Mouse (Mus musculus) kidney, postnatal 36 days (tissue): ENCODE data around the gene Smim22.

Experiments
- DNase-seq, 2 experiments: peaks; one replicate each; pipeline ENCODE4 v3.0.0; 2021 to 2022; ENCODE audit warnings: mixed read lengths in 2 of 2

Gene Smim22

DNA sequence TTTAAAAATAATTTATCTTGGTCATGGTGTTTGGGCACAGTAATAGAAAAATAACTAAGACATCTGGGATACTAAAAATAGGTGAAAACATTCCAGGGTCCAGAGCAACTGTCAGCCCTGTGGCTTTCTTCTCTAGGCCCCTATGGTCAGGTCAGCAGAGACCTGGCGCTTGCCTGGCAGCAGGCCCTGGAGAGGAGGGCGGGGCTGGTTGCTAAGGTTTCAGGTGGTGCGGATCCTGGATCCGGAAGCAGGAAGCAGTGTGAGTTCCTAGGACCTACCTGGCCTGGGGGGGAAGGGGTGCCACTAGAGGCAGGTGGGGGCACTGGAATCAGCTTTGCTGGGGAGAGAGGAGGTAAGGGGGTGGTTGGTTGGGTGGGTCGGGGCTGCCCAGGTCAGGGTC lies at the start of gene Smim22:
Gene Smim22, plus strand, starts transcription at position 222 of the 400 bp plus-strand sequence.
- DNase-seq: peak; percentile 90 to 92

DNA sequence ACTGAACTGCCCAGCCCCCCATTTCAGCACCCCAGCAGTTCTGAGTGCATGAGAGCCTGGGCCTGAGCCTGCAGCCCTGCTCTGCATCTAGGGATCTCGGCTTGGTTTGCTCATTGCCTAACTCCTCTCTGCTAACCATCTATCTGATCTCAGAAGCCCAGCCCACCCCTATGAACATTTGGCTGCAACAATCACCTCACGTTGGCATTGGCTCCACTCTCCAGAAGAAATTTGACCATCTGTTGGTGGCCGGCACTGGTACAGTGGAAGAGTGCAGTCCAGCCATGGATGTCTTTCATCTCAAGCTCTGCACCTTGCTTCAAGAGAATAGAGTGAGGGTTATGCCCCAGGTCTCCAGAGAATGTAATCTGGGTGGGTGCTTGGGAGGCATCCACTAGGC lies 49.6 kb upstream of the Smim22 start:
- no peak for DNase-seq

DNA sequence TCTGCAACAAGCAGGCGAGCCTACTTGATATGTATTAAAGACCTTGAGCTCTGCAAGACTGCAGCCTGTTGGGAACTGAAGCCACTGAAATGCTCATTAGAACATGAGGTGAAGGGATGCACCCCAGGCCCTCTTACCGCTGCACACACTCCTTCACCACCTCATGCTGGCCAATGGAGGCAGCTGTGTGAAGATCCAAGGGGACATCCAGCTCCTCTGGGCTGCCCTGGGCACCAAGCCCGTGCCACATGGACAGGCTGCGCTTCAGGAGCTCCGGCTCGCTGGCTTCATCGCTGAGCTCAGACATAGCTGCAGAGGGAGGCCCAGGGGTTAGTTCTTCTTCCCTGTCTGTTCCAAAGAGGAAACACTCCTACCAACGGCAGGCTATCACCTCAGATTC lies 46.8 kb upstream of the Smim22 start:
- DNase-seq: no peak

DNA sequence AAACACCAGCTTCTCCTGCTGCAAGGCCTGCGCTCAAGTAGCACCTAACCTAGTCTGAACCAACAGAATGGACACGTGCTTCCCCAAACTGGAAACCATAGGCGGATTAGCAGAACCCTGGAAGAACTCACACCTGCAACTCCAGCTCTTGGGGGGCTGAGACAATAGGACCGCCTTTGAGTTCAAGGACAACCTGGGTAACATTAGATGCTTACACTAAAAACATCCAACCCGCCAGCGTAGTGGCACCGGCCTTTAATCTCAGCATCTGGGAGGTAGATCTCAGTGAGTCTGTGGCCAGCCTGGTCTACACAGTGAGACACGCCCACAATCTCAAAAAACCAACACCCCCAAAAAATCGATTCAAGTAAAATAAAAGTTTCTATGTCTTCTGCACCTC lies 43.7 kb upstream of the Smim22 start:
- DNase-seq: no peak

DNA sequence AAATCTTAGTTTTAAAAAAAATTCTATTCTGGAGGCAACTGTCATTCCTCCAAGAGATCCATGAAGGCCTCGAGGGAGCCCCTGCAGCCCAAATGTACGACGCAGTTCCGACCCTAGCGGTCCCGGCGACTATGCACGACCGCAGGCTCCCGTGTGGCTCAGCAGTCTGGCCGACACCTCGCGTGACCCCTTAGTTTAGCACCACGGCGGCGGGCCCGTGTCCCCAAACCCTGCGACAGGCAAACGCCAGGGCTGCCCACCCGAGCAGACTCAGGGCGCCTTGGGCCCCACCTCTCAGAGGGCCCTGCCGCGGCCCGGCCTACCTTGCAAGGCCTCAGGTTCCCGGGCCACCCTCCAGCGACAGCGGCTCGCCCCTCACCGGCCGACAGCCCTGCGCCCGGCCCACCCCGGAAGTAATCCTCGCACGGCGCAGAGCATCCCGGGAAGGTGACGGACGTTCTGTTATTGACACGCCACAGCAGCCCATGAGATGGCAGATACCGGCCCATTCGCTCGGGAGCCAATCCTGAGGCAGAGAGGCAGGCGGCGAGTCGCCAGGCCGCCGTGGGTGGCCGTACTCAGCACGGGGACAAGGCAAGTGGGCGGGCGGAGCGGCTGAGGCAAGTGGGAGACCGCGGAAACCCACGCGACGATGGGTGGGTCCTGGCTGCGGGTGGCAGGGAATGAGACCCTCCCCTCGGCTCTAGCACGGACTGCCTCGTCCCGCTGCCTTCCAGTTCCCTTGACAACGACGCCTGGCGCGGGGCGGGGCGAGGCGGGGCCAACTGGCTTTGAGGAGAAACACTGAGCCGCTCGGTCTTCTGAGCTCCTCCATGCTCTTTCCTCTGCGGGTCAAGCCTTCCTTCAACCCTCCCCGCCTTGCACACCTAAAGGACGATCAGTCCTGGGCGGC lies 43.0 kb upstream of the Smim22 start, which contains the start of gene Anks3:
Gene Anks3, minus strand, starts transcription at position 409 of the 913 bp plus-strand sequence.
- DNase-seq: peak; percentile 99

DNA sequence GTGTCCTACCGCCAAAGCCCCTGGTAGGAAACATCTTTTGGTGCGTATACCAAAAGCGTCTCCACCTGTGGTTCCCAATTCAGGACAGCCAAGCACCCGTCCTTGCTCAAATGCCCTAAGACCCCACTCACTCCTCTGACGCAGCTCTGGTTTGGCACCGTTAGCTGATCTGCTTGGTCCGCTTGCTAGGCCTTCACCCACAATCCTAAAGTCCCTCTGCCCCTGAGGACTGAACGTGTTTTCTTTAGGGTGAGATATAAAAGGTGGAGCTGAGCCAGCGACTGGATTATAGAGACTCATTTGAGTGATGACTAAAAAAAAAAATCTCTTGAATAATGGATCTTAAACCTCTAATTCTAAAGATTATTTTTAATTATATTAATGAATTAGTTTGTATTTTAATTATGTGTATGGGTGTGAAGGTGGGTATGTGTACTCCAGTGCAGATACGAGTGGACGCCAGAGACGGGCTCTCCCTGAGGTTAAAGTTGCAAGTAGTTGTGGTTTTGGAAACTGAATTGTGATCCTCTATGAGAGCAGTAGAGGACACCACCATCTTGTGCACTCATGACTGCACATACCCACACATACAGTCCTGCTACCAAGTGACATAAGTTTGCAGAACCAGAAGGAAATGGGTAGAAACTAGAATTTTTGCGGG lies 42.2 kb upstream of the Smim22 start:
- DNase-seq: no peak

DNA sequence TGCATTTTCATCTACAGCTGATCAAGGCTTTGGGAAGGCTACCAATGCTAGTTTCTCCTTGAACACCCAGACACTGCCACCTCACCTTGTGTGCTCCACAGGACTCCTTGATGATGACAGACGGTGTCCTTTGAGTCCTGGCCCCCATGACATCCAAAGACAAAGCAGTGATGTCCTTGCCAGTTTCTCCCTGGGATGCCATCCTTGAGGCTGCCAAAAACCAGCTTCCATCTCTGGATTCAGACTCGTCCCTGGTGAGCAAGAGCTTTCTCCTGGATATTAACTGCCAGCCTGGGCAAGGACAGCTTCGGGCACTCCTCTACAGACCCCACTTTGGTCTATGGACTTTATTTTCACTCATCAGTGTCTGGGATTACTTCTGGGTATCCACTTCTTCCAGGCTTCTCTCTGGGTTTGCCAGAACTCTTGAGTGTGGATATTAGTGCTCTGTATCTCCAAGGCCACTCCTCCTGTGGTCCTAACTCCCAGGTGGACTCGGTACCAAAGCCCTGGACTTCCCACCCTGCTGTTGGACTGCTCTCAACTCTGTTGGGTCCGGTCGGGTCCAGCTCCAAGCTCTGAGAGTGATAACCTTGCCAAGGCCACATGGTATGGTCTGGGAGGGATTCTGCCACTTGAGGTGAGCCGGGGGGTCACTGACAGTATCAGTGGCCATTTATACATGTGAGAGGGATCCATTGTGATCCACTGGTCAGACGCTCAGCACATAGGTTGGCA lies 41.5 kb upstream of the Smim22 start:
- DNase-seq: no peak

DNA sequence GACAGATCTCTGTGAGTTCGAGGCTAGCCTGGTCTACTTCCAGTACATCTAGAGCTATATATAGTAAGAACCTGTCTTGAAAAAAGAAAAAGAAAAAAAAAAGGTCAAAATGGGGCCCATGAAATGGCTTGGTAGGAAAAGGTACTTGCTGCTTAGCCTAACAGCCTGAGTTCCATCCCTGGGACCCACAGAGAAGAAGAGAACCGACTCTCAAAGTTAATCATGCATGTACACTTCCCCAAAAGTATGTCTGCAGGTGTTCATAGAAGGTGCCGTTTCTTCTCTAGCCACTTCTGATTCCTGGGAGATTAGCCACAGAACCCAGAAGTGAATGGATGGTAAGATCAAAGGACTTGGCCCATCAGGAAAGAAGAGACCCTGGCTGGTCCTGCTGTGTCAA lies 38.7 kb upstream of the Smim22 start:
- DNase-seq: no peak

DNA sequence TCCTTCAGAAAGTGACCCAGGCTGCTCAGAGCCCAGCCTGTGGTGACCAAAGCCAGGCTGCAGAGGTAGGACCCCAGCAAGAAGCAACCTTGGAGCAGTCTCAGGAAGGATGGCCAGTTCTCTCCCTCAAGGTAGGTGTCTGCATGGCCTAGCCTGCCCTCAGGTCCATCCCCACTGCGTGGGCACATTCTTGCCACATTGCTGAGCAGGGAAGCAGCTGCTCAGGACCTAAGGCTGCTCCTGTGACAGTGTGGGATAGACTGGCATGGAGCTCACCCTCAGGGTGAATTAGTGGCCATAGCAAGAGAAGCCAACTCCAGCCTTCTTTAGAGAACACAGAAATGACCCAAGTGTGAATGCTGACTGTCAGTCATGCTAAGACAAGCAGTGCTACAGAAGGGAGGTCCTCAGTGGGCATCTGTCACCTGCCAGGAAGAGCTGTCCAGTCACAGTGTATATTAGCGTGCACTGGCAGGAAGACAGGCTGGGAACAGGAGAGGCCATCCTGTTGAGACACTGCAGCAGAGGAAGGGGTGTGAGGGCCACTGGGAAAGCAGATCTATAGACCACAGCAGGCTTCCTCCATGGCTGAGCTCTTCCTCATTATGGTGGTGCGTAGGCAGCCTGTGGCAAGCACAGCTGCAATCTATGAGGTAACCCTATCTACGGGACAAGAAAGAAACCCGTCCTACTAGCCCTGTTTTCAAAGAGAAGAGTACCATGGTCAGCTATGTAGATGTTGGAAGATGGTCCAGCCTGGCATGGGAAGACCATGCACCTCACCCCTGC lies 37.8 kb upstream of the Smim22 start:
- no peak for DNase-seq

DNA sequence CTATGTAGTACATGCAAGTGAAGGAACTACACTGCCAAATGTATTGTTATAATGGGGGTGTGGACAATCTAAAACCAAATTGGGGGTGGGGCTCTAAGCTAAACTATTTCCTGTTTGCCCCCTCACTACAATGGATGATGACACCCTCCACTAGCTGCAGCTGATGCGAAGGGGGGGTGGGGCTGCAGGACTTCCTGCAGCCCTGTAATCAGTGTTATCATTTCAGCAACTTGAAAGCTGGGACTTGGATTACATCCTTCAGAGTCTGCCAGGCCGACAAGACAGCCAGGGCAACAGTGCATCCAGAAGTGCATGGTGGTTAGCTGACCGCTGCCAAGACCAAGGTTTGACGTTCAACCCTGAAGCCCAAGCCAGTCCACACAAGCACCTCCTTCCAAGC lies 35.5 kb upstream of the Smim22 start:
- DNase-seq: peak; percentile 26 to 36

DNA sequence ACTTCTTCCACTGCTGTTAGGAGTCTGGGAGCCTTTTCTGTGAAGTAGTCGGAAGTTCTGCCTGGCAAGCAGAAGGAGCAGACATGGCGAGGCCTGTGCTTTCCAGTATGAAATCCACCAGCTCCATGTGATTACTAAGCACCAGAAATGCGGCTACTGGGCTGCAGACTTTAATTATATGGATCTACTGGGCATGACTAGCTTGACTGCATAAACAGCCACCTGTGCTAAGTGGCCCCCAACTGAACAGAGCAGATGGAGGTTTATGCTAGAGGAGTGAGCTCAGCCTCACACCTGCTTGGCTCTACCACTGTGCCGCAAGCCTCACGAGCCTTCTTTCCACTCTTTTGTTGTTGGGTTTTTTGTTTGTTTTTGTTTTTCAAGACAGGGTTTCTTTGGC lies 32.6 kb upstream of the Smim22 start:
- DNase-seq: no peak

DNA sequence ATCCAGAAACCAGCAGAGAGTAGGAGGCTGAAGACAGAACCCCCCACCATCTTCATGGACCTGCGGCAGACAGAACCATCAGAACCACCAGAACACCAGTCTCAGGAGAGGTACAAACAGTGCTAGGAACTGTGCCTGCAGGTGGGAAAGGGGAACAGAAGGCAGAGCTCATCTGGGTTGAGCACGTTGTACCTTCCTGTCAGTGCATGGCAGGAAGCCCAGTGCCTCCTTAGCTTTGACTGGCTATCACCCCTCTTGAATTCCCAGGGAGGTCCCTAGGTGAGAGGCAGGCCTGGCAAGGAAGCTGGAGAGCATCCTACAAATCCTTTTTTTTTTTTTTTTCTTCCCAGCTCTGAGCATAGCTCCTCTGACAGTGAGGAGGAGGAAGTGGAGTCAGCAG lies 30.9 kb upstream of the Smim22 start:
- DNase-seq: no peak

DNA sequence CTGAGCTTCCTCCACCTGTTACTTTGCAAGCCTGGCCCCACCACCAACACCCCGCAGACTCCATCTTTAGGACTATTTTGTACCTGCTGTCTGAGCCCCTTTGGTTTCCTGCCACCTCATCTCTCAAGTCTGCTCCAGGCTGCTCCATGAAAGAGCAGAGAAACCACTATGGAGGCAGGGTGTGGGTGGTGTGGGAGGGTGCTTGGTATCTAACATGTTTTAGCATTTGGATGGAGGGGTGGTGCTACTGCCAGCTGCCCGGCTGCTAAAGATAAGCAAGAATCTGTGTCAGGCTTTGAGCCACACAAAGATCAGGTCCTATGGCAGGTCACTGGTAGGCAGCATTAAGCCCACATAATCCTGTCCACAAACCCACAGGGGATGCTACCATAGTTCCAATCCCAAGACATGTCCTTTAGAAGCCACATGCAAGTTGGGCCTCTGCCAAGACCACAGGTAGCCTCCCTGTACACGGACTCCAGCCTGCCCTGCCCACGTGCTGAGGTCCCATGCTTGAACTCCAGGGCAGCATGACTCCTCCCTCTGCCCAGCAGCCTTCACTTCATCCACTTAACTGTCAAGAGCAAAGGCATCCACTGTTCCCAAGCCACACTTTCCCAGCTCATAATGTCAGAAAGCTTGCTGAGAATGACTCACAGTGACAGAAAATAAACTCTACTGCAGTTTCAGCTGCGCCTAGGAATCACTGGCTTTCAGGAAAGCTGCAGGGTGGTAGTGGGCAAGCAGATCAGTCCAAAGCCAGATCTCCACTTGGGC lies 28.6 kb upstream of the Smim22 start:
- DNase-seq: peak; percentile 52 to 63

DNA sequence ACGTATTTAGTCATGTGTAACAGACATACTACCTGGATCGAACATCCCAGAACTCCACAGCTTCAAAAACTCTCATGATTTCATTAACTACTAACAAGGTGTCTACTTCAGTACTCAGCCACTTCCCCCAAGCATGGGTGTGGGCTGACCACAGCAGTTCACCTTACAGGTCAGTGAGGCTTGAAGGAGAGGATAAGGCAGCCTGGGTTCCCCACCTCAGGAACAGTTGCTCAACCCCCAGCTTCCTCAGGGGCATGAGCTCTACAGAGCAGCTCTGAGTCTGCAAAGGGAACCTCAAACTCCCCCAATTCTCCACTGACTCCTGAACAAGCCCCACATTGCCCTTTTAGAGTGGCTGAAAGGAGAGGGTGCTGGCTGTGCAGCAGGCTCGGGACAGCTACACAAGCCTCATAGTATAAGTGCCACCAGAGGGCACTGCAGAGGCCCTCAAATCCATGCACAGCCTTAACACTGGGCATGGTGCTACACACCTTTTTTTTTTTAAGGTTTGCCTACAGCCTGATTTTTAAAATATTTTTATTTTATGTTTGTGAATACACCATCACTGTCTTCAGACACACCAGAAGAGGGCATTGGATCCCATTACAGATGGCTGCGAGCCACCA lies 27.2 kb upstream of the Smim22 start:
- DNase-seq: peak; percentile 38 to 73

DNA sequence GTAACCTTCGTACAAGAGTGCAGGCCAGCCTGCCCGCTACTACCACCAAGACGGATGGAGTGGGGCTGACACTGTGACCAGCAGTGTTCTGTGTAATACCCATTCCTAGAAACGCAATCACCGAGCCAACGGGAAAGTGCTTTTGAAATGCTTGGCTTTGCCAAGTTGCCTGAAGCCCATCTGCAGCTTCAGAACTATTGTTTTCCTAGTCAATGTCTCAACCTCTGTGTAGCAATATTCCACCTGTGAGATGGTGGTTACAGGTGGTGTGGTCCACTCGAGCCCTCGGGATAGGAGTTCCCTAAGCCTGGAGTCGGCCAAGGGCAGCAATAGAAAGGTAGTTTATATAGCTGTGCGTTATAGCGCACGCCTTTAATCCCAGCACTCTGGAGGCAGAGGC lies 22.4 kb upstream of the Smim22 start:
- no peak for DNase-seq

DNA sequence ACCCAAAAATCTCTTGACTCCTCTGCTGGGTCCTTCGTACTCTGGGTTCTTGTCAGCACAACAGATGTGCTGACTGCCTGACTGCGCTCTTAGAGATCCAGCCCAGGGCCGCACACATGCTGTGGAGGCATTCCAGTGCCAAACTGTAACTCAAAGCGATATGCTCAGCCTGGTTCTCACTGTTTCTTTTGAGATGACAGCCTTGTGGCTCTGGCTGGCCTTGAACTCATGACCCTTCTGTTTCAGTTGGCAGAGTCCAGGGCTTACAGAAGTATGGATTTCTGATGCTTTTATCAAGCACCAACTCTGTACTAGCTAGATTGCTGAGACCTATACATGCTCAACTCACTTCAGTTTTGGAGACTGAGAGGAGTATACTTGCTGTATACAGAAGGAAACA lies 13.8 kb upstream of the Smim22 start:
- DNase-seq: no peak

DNA sequence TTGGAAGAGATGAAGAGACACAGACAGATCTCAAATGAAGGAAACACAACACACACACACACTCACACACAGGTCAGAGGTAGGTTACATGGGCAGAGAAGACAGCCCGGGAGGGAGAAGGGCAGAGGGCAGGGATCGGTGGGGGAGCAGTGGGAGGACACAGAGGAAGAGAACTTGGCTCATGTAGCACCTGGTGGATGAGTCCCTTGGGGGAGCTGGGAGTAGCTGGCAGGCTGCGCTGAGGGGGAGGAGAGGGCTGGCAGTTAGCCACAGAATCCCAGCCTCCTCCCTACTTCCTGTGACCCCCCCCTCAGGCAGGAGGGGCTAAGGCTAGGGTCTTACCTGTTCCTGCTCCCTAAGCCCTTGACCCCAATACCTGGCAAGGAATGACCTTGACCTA lies 9.5 kb upstream of the Smim22 start, which contains the start of gene Sept12:
Gene Sept12, minus strand, starts transcription at position 300 of the 400 bp plus-strand sequence.
- peak; percentile 54 to 57 for DNase-seq

DNA sequence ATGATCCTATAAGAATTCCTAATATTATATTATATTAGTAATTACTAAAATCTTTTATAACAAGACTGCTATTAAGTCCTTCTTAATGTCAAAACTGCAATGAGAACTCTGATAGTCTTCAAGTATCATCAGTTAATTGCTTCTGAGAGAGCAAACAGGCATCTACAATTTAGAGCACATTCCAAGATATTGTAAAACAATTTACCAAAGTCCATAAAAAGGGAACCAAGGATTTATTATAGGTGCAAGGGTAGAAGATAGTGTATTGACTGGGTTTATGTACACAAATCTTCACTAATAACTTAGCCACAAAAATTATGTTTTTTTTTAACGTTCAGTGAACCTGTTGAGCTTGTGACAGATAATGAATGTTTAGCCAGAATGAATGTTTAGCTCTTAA lies 8.1 kb upstream of the Smim22 start:
- DNase-seq: no peak

DNA sequence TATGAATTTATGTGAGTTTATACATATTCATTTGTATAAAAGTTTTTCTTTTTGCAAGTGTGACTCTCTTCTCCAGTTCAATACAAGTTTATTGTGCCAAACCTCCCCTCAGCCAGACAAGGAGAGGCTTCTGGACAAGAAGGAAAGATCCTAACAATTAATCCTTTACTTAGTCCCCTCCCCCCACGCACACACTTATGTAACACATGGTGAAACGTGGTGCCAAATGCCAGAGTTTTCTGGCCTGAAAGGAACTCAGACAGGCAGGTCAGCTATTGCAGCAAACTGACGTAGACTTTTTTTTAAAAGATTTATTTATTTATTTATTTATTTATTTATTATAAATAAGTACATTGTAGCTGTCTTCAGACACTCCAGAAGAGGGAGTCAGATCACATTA lies 6.5 kb upstream of the Smim22 start:
- peak; percentile 71 to 75 for DNase-seq

DNA sequence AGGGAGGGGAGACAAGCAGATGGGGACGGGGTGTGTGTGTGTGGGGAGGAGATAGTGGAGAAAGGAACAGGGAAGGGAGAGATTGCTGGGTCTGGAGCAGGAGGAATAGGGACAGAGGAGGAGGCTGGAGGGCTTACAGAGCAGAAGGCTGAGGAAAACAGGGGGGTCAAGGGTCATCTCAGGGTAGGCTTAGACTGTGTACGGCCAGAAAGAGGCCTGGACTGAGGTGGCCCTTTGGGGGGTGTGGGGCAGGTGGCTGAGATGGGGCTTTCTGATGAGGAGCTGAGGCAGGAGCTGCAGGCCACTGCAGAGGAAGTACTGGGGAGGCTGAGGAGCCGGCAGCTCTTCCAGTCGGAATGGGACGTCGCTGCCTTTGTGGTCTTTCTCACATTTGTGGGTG lies 404 bp downstream of the Smim22 start:
- peak; percentile 40 to 50 for DNase-seq

DNA sequence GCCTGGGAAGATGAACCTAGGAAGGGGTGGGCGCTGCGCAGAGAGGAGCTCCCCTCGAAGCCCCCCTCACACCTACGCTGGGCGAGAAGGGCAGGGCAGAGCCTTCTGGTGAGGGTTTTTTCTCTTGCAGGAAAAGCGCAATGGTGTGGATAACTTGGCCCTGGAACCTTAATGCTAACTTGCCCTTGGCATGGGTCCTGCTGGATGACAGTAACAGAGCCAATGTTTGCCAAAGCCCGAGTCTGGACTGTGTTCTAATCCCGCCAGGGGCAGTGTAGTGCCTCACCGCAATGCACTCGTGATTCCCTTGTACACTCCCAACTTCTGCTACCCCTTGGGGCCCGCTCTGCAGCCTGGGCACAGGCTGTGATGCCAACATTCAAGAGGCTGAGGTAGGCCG lies 988 bp downstream of the Smim22 start:
- peak; percentile 69 to 82 for DNase-seq
